Mouse (Mus musculus) mouse trophoblast stem cell (cell line): Measurements from ENCODE around the gene Smarcd1.
"Not testable (repeated sequence)": the region's sequence is repeated elsewhere in the genome, so short reads cannot be mapped to it uniquely, and the experiment has no call there.

Source experiments
- in situ Hi-C, 2 experiments: fragments of 300-500 bp; cut with MseI, MboI; formaldehyde crosslinking; loops; 2 replicates in 1 of 2; 3 replicates in 1 of 2; pipeline ENCODE4 v1.15.1; 2025

Gene Smarcd1

GRCm38 (mm10) chr15:99682880-99683279 is 19.0 kb upstream of the Smarcd1 start:
- in situ Hi-C loops = loop anchor here in 1 of 2 experiments (10.0 kb wide), 1 partner anchor 188 kb away; no protein-coding TSS in a partner anchor

GRCm38 (mm10) chr15:99684156-99684555 is 17.8 kb upstream of the Smarcd1 start:
- in situ Hi-C loops = loop anchor here in 1 of 2 experiments (10.0 kb wide), 1 partner anchor 189 kb away; no protein-coding TSS in a partner anchor

GRCm38 (mm10) chr15:99688712-99689111 is 13.2 kb upstream of the Smarcd1 start:
- in situ Hi-C loops = loop anchor here in 1 of 2 experiments (10.0 kb wide), 1 partner anchor 194 kb away; no protein-coding TSS in a partner anchor

DNA sequence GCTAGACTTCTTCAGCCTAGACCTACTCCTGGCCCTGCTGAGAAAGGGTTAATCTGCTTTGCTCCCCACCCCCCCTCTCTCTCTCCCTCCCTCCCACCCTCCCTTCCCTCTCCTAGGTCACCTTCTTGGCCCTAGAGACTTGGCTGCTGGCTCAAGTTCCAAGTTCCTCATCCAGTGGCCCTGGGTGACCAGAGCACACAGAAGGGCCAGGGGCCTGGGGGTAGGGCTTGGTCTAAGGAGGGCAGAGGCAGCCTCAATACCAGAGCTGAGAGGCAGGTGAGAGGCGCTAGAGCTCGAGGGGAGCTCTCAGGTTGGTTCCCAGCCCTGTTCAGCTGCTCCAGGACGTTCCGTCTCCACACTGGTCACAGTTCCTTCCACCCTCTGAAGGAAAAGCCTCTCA is 11.0 kb upstream of the Smarcd1 start:
- in situ Hi-C loops = no loop called here

DNA sequence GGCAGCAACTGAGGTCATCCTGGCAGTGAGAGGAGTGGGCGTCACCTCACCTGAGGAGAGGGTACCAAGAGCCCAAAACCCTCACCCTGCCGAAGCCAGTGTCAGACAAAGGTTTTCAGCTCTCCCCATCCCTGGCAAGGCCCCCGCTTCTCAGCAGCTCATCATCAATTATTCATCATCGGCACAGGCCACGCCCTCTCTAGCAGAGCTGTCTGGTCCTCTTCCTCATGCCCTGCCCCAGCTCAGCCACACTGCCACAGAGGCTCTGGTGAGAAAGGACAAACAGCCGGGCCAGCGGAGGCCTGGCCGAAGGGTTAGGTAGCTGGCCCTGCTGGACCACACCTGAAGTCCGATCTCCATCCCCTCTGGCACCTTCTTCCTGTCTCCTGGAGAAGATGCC is 10.0 kb upstream of the Smarcd1 start:
- in situ Hi-C loops = no loop called here

GRCm38 (mm10) chr15:99697309-99697708 is 4.6 kb upstream of the Smarcd1 start:
- in situ Hi-C loops = no loop called here

- in situ Hi-C loops = no loop called here
Observed at GRCm38 (mm10) chr15:99698533-99699085, 3.3 kb upstream of the Smarcd1 start.

- in situ Hi-C loops = no loop called here
Observed at GRCm38 (mm10) chr15:99699715-99700114, 2.2 kb upstream of the Smarcd1 start.

GRCm38 (mm10) chr15:99700219-99701106 is 1.5 kb upstream of the Smarcd1 start:
- in situ Hi-C loops = no loop called here

DNA sequence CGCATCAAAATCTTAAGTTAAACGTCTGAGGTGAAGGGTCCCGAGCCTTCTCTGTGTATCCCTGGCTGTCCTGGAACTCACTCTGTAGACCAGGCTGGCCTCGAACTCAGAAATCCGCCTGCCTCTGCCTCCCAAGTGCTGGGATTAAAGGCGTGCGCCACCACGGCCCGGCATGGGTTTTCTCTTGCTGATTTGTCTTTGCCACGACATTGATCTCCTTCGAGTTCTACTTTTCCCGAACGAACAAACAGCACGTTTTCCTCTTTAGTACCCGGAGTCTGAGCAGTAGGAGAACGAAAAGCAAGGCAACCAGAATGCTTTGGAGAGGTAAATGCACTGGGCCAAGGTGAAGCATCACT is 310 bp upstream of the Smarcd1 start:
- in situ Hi-C loops = not testable (repeated sequence)

DNA sequence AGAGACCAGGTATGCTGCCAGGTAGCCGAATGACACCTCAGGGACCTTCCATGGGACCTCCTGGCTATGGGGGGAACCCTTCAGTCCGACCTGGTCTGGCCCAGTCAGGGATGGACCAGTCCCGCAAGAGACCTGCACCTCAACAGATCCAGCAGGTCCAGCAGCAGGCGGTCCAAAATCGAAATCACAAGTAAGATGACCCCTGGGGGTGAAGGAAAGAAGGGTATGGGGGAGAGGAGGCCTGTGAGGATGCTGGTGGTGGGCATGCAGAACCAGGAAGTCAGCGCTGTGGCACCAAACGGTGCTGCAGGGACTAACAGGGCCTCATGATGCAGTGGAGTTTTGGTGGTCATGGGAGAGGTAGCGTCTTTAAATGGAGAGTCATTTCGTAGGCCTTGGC is 1.2 kb downstream of the Smarcd1 start:
- in situ Hi-C loops = no loop called here

DNA sequence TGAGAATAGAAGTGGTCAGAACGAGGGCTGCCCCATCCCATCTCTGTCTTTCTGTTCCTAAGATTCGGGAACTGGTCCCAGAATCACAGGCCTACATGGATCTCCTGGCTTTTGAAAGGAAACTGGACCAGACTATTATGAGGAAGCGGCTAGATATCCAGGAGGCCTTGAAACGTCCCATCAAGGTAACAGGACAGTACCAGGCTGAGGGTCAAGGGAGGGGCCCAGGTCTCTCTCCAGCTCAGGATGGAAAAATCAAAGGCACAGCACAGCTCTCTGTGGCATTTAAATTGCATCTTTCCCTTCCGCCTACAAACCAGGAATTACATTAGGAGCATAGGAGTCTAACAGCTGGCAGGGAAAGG is 1.7 kb downstream of the Smarcd1 start:
- in situ Hi-C loops = no loop called here

DNA sequence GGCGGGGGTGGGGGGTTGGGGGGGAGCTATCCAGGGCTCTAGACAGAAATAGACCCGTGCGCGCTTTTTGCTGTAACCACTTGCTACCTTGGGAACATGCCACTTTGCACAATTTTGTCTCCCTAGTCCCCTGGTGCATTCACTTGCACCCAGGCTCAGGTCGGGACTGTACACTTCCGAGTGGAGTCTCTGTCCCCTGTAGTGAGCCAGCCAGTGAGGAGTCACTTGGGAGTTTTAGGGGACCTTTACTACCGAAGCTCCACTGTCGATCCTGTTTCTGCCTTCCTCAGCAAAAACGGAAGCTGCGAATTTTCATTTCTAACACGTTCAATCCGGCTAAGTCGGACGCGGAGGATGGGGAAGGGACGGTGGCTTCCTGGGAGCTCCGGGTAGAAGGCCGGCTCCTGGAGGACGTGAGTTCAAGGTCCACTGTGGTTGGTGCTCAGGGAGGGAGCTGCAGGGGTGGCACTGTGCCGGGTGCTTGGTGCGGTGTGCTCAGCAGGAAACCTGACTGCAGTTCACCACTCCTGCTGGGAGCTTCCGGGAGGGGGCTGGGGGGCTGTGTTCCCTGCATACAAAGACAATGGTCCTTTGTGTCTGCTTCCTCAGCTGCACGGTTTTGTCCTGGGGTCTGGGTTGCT is 2.2 kb downstream of the Smarcd1 start:
- in situ Hi-C loops = no loop called here

DNA sequence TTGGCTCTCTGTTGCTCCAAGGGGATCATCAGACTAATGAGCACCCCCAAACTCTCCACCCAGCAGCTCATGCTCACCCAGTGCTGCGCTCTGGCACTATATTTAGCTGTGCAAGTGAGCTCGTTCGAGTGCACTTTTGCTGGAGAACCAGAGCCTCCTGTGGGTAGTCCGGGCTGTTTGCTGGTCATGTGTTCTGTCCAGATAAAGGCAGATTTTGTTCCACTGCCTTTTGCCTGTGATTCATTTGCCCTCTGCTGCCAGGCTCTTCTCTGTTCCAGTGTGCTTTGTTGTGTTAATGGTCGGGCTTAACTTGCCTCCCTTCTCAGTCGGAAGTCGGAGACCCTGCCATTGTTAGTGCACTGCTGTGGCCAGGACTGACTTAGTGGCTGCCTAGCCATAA is 3.0 kb downstream of the Smarcd1 start:
- in situ Hi-C loops = no loop called here

- in situ Hi-C loops = no loop called here
Observed at GRCm38 (mm10) chr15:99705440-99706048, 3.6 kb downstream of the Smarcd1 start, which contains the start of gene Gm17349. TSS of gene Gm17349 (minus strand) at chr15:99705490.

DNA sequence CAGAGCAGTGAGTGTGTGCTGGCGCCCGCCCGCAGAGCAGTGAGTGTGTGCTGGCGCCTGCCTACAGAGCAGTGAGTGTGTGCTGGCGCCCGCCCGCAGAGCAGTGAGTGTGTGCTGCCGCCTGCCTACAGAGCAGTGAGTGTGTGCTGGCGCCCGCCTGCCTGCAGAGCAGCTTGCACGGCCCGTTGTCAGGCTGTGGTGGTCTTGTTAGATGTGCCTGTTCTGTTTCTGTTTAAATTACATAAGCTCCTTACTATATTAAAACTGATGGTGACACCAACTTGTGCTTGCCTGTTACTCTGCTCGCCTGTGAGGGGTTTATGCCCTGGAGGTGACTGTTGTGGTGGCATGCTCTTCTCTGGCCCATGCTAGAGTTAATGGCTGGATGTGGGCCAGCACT is 6.2 kb downstream of the Smarcd1 start:
- in situ Hi-C loops = no loop called here

GRCm38 (mm10) chr15:99710221-99711190 is 8.6 kb downstream of the Smarcd1 start:
- in situ Hi-C loops = no loop called here

DNA sequence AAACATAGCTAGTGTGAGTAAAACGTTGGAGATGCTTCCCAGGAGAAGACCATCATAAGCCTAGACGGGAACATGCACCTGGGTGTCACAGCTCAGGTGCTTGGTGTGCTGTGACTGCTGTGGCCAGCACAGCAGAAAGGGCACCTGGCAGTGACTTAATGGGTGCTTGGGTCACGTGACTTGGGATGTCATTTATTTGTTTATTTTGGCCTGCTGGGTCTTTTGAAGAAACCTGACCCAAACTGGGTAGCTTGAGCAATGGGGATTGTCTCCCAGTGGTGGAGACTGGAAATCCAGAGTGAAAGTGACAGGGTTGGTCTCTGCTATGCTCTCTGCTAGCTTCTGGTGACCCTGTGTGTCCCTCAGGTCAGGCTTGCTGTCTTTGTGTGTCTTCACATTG is 9.6 kb downstream of the Smarcd1 start:
- in situ Hi-C loops = no loop called here

GRCm38 (mm10) chr15:99712666-99713559 is 11.0 kb downstream of the Smarcd1 start:
- in situ Hi-C loops = no loop called here

DNA sequence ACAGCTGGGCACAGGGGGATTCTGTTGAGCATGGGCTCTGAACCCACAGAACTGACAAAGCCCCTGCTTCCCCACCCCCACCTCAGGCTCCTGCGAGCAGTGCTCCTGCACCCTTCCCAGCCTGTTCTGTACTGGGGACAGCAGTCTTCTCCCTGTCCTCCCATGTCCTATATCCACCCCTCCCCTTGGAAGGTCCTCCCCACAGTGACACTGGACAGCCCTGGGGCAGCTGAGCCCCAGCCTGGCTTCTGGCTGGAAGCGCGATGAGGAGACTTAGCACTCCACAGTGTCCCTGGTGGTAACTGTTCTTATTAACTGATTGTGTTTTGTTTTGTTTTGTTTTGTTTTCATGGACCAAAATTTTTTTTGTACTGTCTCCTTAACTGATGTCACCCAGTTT is 11.6 kb downstream of the Smarcd1 start:
- in situ Hi-C loops = no loop called here
